Mouse (Mus musculus): ENCODE results near the gene Pcp4.

GRCm38 (mm10) chr16:96488038-96488437 lies 20.6 kb downstream of the Pcp4 start:
- no peak for TF ChIP-seq CTCF (IDR thresholded peaks at IDR 0.05; ENCODE audit: low read depth, low read length)
- TF ChIP-seq POLR2A (IDR thresholded peaks at IDR 0.05; ENCODE audit: insufficient read depth, low read length) = no peak
- no peak for TF ChIP-seq EP300 (IDR thresholded peaks at IDR 0.05; ENCODE audit: insufficient read depth, low read depth, low read length)

Measured in ES-Bruce4 (cell line).